Mouse (Mus musculus): Measurements from ENCODE around the gene Rad17. TPM values are rescaled to one million over a fixed set of nuclear protein-coding genes. Genes with fewer than 3 reads are reported as not detected.

Rad17 gene
- 10 to 100 TPM; 19.3 to 21.0 TPM for polyA plus RNA-seq (2017; shearing (Covaris generic))

GRCm38 (mm10) chr13:100650550-100651438 lies at the start of gene Rad17, which contains the start of gene Ak6:
Gene Rad17, minus strand, starts transcription at chr13:100651051.
Gene Ak6, plus strand, starts transcription at chr13:100650979.

GRCm38 (mm10) chr13:100669291-100670022 lies 18.6 kb upstream of the Rad17 start, which contains the start of gene Ccdc125:
Gene Ccdc125, plus strand, starts transcription at chr13:100669717.

GRCm38 (mm10) chr13:100651439-100652186 lies 762 bp upstream of the Rad17 start, which contains the start of gene Taf9:
Gene Taf9, plus strand, starts transcription at chr13:100651579.

GRCm38 (mm10) chr13:100616181-100617087 lies 34.4 kb downstream of the Rad17 start, which contains the start of gene Marveld2:
Gene Marveld2, minus strand, starts transcription at chr13:100616971.

Other genes starting within 250 kb of the Rad17 start
- under 1 TPM in 1 of 2 experiments, not detected in 1; 0.09 TPM for gene Naip1, start 198.2 kb downstream of the Rad17 start, polyA plus RNA-seq (2017; shearing (Covaris generic))
- 10 to 100 TPM; 44.2 to 46.1 TPM for gene Gtf2h2, start 158.5 kb downstream of the Rad17 start, polyA plus RNA-seq (2017; shearing (Covaris generic))
- gene Ocln, start 98.3 kb downstream of the Rad17 start, polyA plus RNA-seq (2017; shearing (Covaris generic)): 1 to 10 TPM in 1 of 2 experiments, not detected in 1; 1.0 TPM
- 1 to 10 TPM; 5.5 to 8.4 TPM for gene Marveld2, start 34.1 kb downstream of the Rad17 start, polyA plus RNA-seq (2017; shearing (Covaris generic))
- gene Ak6, start 72 bp downstream of the Rad17 start, polyA plus RNA-seq (2017; shearing (Covaris generic)): 100 to 1,000 TPM; 116 to 165 TPM
- 1 to 10 TPM; 3.3 to 9.9 TPM for gene Taf9, start 528 bp upstream of the Rad17 start, polyA plus RNA-seq (2017; shearing (Covaris generic))
- gene Ccdc125, start 18.7 kb upstream of the Rad17 start, polyA plus RNA-seq (2017; shearing (Covaris generic)): 10 to 100 TPM; 25.1 to 27.7 TPM
- gene Cdk7, start 79.9 kb upstream of the Rad17 start, polyA plus RNA-seq (2017; shearing (Covaris generic)): 10 to 100 TPM; 74.7 to 89.0 TPM
- gene Mrps36, start 93.6 kb upstream of the Rad17 start, polyA plus RNA-seq (2017; shearing (Covaris generic)): 100 to 1,000 TPM in 1 of 2 experiments, 10 to 100 TPM in 1; 89.5 to 102 TPM
- 1 to 10 TPM; 7.1 to 8.8 TPM for gene Cenph, start 124.8 kb upstream of the Rad17 start, polyA plus RNA-seq (2017; shearing (Covaris generic))
- 10 to 100 TPM; 21.0 to 26.2 TPM for gene Ccnb1, start 135.5 kb upstream of the Rad17 start, polyA plus RNA-seq (2017; shearing (Covaris generic))
- 10 to 100 TPM; 48.3 to 52.9 TPM for gene Slc30a5, start 182.4 kb upstream of the Rad17 start, polyA plus RNA-seq (2017; shearing (Covaris generic))

All from activated CD4-positive, CD25-positive, alpha-beta regulatory T cell (primary cell).